Mouse (Mus musculus) liver, embryonic 14.5 days (tissue): ENCODE data around the gene Icos.

Experiments
- CTCF ChIP-seq: IDR thresholded peaks from 2 replicates; pipeline ENCODE4 v1.5.1; 2016; ENCODE audit warnings: antibody characterized with exemption, low read depth, control low read depth
- EP300 ChIP-seq: IDR thresholded peaks from 2 replicates; pipeline ENCODE4 v1.6.1; 2016; ENCODE audit warnings: antibody characterized with exemption, low read depth

GRCm38 (mm10) chr1:60958287-60958686 is 19.4 kb upstream of the Icos start:
- TF ChIP-seq CTCF (peak; percentile 28; the same call in 1 of the 2 replicates), EP300 (no peak)
